Mouse (Mus musculus): ENCODE measurements at regions not wholly inside any gene's neighbourhood (a gene's known extent, or its start where the extent isn't known, plus 50 kb on each side); places are given as distances from the start of the nearest gene placed in this dataset. TPM values are rescaled to one million over a fixed set of nuclear protein-coding genes. Genes with fewer than 3 reads are reported as not detected.

GRCm38 (mm10) chr13:75652966-75653365 is 53.6 kb upstream of the Ell2 start:
- H3K27me3 ChIP-seq (replicated peaks; ENCODE audit: control insufficient read depth, insufficient read depth, low read length): no peaks in the 10 kb centered on the region
- WGBS: 97% methylated on average over 2 of the region's 2 CpGs
- ATAC-seq: no peak
- H3K4me3 ChIP-seq (ENCODE audit: low read length): no peak overlapping the region
- no peaks in the 10 kb centered on the region for H3K4me1 ChIP-seq (ENCODE audit: control insufficient read depth, insufficient read depth, low read depth, low read length)
- no peak overlapping the region for H3K9ac ChIP-seq (ENCODE audit: low read depth, low read length)
- H3K27ac ChIP-seq (ENCODE audit: low read depth, low read length): no peak overlapping the region
- no peak overlapping the region for H3K4me2 ChIP-seq (ENCODE audit: low read length)
- H3K36me3 ChIP-seq (ENCODE audit: control insufficient read depth, insufficient read depth, low read length): no peaks in the 10 kb centered on the region
- H3K9me3 ChIP-seq (ENCODE audit: control insufficient read depth, low read length): no peaks in the 10 kb centered on the region

MicroRNAs in the stretch of these regions (microRNA counts, 519-probe panel; counts per million panel counts)
- microRNA mmu-miR-682: 2,211 counts per million, percentile 45 among the panel's probes with 10 or more counts

Small RNA genes in the stretch of these regions (microRNA-seq; reads per million reads assigned to microRNA genes)
- not detected for gene Mir682
